Mouse (Mus musculus): ENCODE measurements around the gene Cyp2u1.

Cyp2u1 gene

DNA sequence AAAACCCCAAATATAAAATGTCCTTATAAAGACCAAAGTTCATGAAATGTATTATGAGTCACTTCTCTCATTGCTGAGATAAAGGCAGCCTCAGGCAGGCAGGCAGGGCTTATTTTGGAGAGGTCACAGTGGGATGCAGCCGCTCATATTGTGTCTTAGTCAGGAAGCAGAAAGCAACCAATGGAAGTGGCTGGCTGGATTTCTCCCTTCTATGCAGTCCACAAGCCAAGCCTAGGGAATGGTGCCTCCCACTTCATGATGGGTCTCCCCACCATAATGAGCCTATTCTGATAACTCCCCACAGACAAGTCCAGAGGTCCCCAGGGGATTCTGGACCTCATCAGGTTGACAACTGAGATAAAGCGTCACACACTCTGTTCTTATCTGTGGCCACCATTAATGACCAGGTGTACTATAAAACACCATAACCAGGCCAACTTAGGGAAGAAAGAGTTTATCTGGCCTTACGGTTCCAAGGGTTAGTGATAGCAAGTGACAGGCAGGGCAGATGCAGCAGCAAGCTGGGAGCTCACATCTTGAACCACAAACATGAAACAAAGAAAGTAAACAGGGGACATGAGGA lies 47.5 kb downstream of the Cyp2u1 start:
- no peak for DNase-seq (ENCODE audit: low spot score in 2 of 2)

DNA sequence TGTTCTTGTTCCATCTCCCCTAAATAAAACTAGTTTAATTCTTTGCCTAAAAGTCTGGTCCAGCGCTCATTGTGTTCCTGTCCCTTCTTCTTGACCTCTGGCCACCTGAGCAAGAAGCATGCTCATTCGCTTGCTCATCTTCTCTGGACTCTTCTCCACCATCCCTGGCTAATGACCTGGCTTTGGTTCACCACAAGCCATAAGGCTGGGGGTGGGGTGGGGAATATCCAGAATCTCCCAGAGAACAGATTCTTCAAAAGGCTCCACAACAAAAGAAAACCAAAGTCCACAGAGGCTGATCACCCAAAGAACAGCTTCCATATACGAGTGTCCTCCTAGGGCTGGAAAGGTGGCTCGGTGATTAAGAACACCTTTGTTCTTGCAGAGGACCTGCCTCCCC lies 48.0 kb downstream of the Cyp2u1 start:
- DNase-seq (ENCODE audit: low spot score in 2 of 2) = no peak

DNA sequence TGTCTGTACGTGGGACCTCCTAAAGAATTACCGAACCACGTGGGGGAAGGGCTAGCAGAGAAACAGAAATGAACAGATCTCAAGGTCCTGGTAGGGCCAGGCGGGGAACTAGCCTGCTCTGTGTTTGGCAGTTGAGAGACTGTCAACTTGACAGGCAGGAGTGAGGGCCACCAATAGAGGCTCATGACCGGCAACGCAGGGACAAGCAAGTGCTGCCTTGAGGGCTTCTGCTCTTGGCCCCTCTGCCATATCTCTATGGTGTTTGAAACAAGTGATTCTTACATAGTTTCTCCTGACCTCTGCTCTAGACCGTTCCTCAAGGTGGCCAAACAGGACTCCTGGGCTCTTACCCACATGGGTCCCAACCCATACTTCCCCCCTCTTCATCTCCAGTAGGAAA lies 51.4 kb downstream of the Cyp2u1 start:
- DNase-seq (ENCODE audit: low spot score in 2 of 2) = no peak

DNA sequence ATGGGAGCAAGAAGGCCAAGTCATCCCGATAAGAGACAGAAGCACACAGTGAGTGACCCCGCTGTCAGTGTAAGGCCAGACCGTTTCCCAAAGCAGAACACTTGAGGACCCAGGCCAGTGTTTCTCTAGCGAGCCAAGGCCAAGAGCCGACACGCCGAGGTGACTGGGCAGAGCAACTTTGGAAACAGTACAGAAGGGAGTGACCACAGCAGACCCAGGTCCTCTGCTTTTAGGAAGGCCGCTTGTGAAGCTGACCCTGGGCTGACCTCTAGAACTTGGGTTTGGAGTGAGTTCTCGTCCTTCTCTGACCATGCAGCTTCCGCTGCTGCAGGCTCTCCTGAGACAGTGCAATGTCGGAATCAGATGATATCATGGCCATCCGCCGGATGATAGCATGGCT lies 52.0 kb downstream of the Cyp2u1 start:
- DNase-seq (ENCODE audit: low spot score in 2 of 2) = no peak

DNA sequence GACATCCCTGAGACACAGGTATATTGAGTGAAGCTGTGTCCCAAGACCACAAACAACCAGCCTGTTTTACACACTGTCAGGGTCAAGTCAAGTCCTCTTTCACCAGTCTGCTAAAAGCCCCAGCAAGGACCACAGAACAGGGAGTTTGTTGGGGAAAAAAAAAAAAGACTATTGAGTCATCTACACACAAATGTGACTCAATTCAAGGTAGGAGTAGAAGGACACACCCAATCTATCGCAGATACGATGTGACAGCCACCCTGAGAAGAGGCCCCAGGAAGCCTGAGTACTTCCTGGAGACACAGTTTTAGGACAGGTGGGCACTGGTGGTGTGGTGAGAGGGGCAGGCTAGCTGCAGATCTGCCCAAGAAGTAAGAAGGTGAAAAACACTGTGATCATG lies 52.7 kb downstream of the Cyp2u1 start:
- DNase-seq (ENCODE audit: low spot score in 2 of 2) = no peak

DNA sequence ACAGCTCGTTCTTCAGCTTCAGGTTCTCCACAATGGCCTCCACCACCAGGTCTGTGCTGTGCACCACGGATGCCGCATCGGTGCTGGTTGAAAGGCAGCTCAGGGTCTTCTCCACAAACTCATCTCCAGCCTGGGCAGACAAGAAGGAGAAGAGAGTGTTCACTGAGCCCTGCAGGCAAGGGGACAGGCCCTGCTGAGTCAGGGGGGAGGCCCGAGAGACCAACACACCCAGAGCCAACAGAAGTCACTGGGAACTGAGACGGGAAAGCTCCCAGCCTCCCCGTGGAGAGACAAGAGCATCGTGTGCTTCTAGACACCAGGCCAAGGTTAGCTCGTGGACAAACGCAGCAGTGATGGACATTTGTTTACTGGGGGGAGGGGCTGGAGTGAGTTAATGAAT lies 54.6 kb downstream of the Cyp2u1 start:
- no peak for DNase-seq (ENCODE audit: low spot score in 2 of 2)

DNA sequence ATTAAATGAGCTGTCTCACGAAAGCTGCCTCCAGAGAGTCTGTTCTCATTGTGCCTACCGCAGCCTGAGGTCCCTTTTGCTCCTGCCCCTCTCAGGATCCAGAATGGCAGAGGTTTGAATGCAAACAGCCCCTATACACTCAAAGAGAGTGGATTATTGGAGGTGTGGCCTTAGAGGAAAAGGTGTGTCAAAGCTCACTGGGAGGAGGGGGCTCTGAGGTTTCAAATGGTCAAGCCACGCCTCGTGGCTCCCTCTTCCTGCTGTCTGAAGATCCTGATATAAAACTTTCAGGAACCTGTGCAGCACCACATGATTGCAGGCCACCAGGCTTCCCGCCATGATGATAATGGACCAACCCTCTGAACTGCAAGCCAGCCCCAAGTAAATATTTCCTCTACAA lies 55.2 kb downstream of the Cyp2u1 start:
- DNase-seq (ENCODE audit: low spot score in 2 of 2) = no peak

DNA sequence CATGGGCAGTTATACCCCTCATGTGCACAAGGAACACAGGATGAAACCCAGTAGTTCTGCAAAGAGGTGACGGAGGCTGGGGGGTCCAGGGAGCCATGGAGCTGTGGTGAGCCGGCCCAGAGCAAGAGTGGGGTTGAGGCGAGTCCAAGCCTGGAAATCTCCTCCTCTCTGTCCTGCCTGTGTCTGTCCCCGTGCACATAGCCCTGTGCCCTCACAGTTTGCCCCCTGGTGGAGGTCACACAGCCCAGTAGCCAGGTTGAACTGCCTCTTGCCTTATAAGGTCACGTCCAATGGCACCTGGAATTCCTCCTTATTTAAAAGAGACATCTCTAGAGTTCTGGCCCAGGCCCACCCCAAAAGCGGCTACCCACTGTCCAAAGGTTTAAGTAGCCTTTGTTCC lies 55.6 kb downstream of the Cyp2u1 start:
- DNase-seq (ENCODE audit: low spot score in 2 of 2) = no peak

DNA sequence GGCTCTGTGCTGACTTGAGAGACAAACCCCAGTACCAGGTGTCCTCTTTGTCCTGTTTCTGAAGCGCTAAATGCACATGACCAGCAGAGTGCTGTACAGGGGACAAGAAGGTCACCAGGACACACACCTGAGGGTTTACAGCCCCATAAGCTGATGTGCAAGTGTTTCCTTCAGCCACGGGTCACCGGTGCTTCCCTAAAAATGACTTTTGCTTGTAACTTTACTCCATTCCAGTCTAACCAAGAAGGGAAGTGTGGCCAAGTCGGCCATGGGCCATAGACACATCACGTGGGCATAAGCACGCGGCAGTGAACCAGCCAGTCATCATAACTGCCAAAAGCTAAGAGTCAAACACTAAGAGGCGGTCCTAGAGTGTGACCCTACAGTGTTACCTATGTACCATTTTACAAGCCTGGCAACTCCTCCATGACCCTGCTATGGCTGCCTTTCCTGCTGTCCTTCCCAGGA lies 56.4 kb downstream of the Cyp2u1 start:
- DNase-seq (ENCODE audit: low spot score in 2 of 2) = no peak

DNA sequence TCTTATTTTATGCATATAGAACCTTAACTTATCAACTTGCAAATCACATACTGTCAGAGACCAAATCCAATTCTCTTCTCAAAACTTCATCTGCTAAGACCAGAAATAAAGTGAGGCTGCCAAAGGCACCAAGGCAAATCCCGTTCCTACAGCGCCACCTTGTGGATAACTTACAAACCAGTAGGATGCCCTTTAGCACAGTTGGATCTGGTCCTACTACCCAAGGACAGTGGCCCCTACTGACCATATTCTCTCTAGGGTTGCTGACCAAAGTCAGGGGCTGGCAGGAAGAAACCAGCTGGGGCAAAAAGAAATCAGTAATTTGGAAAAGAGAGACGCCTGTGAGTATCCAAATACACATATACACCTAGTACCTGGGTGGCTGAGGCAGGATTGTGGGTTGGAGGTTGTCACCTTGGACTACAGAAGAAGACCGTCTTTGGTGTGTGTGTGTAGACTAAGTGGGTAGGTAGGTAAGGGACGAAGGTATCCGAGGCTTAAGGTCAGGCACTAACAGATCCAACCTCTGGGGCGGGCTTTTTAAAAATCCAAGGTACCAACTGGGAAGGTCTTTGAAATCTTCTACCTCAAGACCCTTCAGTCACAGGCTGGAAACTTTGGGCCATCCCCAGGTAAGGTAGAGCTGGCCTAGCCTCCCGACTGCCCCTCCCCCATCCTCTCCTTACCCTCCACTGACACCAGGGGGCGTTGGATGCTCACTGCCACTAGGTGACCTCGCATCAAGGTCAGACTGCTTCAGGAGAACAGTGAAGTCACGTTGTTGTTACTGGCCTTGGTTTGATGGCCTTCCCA lies 57.1 kb downstream of the Cyp2u1 start:
- peak; percentile 27 to 39 for DNase-seq (ENCODE audit: low spot score in 2 of 2)

Data from spleen, postnatal 36 days (tissue).